8 mouse cellular contexts compared by ENCODE assay signal in the genomic region with DNA sequence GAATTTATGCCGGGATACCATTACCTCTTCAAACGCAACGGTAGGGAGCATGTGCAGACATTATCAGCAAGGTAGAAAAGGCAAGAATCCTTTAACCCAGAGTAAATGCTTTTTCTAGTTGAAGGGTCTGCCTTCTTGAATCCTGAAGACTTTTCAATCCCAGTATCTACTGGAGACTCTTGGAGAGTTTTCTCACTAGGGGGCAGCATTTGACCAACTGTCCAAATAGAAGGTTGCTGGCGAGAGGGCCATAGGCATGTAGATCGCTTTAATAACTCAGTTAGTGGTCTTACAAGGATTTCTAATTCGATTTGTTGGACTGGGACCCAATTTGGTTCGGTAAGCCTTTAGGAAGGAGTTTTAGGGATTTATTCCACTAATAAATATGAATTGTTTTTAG.
A peak's percentile ranks its signal among the peaks of the same experiment; 100 is the strongest.
DNase-seq lines count a peak whose midpoint lies in the region; ATAC-seq and TF ChIP-seq lines count a peak whose summit lies in the region.

No protein-coding gene starts in this region.

- no peaks in the 10 kb centered on the region for H3K9me3 ChIP-seq in kidney, embryonic 14.5 days (ENCODE audit: control insufficient read depth, low read length)
- H3K9me3 ChIP-seq in hindbrain, postnatal 0 days (ENCODE audit: low read length), result no peaks in the 10 kb centered on the region
- no peaks in the 10 kb centered on the region for H3K9me3 ChIP-seq in midbrain, postnatal 0 days (ENCODE audit: low read length)

- no peaks in the 10 kb centered on the region for H3K4me1 ChIP-seq in kidney, embryonic 14.5 days (ENCODE audit: control insufficient read depth, insufficient read depth, low read length)
- H3K4me1 ChIP-seq in hindbrain, postnatal 0 days (ENCODE audit: insufficient read depth, low read length), result no peaks in the 10 kb centered on the region
- no peaks in the 10 kb centered on the region for H3K4me1 ChIP-seq in midbrain, postnatal 0 days (ENCODE audit: insufficient read depth, low read length)

- H3K9ac ChIP-seq in kidney, embryonic 14.5 days (ENCODE audit: low read depth, low read length), result no peak overlapping the region
- H3K9ac ChIP-seq in hindbrain, postnatal 0 days (replicated peaks; ENCODE audit: low read length), result no peak overlapping the region
- no peak overlapping the region for H3K9ac ChIP-seq in midbrain, postnatal 0 days (replicated peaks; ENCODE audit: low read length, poor library complexity, severe bottlenecking)

- no peak overlapping the region for H3K4me2 ChIP-seq in kidney, embryonic 14.5 days (replicated peaks; ENCODE audit: low read depth, low read length)
- H3K4me2 ChIP-seq in hindbrain, postnatal 0 days (ENCODE audit: low read depth, low read length), result no peak overlapping the region
- H3K4me2 ChIP-seq in midbrain, postnatal 0 days (ENCODE audit: low read depth, low read length, poor library complexity, severe bottlenecking), result no peak overlapping the region

- no peaks in the 10 kb centered on the region for H3K36me3 ChIP-seq in kidney, embryonic 14.5 days (ENCODE audit: control insufficient read depth, insufficient read depth, low read length)
- no peaks in the 10 kb centered on the region for H3K36me3 ChIP-seq in hindbrain, postnatal 0 days (ENCODE audit: insufficient read depth, low read length)
- no peaks in the 10 kb centered on the region for H3K36me3 ChIP-seq in midbrain, postnatal 0 days (ENCODE audit: insufficient read depth, low read length)

- DNase-seq in kidney, adult 9 months, result peak; percentile 44
- peak; percentile 33 for DNase-seq in MN1 (ENCODE audit: low spot score)
- DNase-seq in cerebellum, adult 18-20 months, result peak; percentile 77 to 79
- peak; percentile 92 for DNase-seq in hindbrain, postnatal 0 days (ENCODE audit: low spot score)
- peak; percentile 92 for DNase-seq in midbrain, postnatal 0 days (ENCODE audit: low spot score)
- DNase-seq in B cell, adult 2 months, result no peak
- DNase-seq in thymus, postnatal 36 days, result no peak

- no peak overlapping the region for H3K4me3 ChIP-seq in kidney, embryonic 14.5 days (ENCODE audit: low read length)
- no peak overlapping the region for H3K4me3 ChIP-seq in hindbrain, postnatal 0 days (ENCODE audit: low read length)
- no peak overlapping the region for H3K4me3 ChIP-seq in midbrain, postnatal 0 days (ENCODE audit: low read depth, low read length)

- TF ChIP-seq CTCF in hindbrain, postnatal 0 days (IDR thresholded peaks at IDR 0.05; ENCODE audit: low read depth), result peak; percentile 72
- TF ChIP-seq CTCF in midbrain, postnatal 0 days (IDR thresholded peaks at IDR 0.05), result peak; percentile 82

- H3K27ac ChIP-seq in kidney, embryonic 14.5 days (ENCODE audit: low read depth, low read length), result no peak overlapping the region
- no peak overlapping the region for H3K27ac ChIP-seq in hindbrain, postnatal 0 days
- no peak overlapping the region for H3K27ac ChIP-seq in midbrain, postnatal 0 days (ENCODE audit: low read depth, low read length)

- no peaks in the 10 kb centered on the region for H3K27me3 ChIP-seq in kidney, embryonic 14.5 days (ENCODE audit: control insufficient read depth, insufficient read depth, low read length)
- no peaks in the 10 kb centered on the region for H3K27me3 ChIP-seq in hindbrain, postnatal 0 days (ENCODE audit: insufficient read depth, low read length)
- peaks cover 3% of the 10 kb centered on the region; the same call in 1 of the 2 replicates for H3K27me3 ChIP-seq in midbrain, postnatal 0 days (ENCODE audit: insufficient read depth, low read length)

- 40% methylated on average over 7 of the region's 7 CpGs for WGBS in kidney, embryonic 14.5 days
- WGBS in hindbrain, postnatal 0 days, result 30% methylated on average over 7 of the region's 7 CpGs
- WGBS in midbrain, postnatal 0 days, result 29% methylated on average over 7 of the region's 7 CpGs

- no peak; the same call in 1 of the 2 replicates for ATAC-seq in kidney, embryonic 14.5 days (ENCODE audit: low FRiP score, low TSS enrichment)
- peak; percentile 58; the same call in 1 of the 2 replicates for ATAC-seq in hindbrain, postnatal 0 days
- ATAC-seq in midbrain, postnatal 0 days (ENCODE audit: low FRiP score), result no peak

Comparison
In these comparisons a context has a peak if more than half of its experiments do, and no peak if none do; other contexts are left out.
1. DNase-seq: peak in kidney, adult 9 months (single experiment), MN1 (single experiment), cerebellum, adult 18-20 months (2 of 2), hindbrain, postnatal 0 days (single experiment) and midbrain, postnatal 0 days (single experiment); none in B cell, adult 2 months (0 of 2) and thymus, postnatal 36 days (0 of 2).